Mouse (Mus musculus): Measurements from ENCODE around the gene Itga9.

Gene Itga9

GRCm38 (mm10) chr9:118728987-118729386 is 122.5 kb downstream of the Itga9 start:
- no peak for DNase-seq (ENCODE audit: low spot score)

GRCm38 (mm10) chr9:118730172-118730571 is 123.7 kb downstream of the Itga9 start:
- no peak for DNase-seq (ENCODE audit: low spot score)

- DNase-seq (ENCODE audit: low spot score): no peak
Observed at GRCm38 (mm10) chr9:118730871-118731390, 124.4 kb downstream of the Itga9 start.

- no peak for DNase-seq (ENCODE audit: low spot score)
Observed at GRCm38 (mm10) chr9:118731650-118732049, 125.2 kb downstream of the Itga9 start.

- no peak for DNase-seq (ENCODE audit: low spot score)
Observed at GRCm38 (mm10) chr9:118733601-118734000, 127.1 kb downstream of the Itga9 start.

GRCm38 (mm10) chr9:118737124-118737523 is 130.6 kb downstream of the Itga9 start:
- DNase-seq (ENCODE audit: low spot score): no peak

- DNase-seq (ENCODE audit: low spot score): no peak
Observed at GRCm38 (mm10) chr9:118737601-118738137, 131.2 kb downstream of the Itga9 start.

- DNase-seq (ENCODE audit: low spot score): no peak
Observed at GRCm38 (mm10) chr9:118738311-118738710, 131.8 kb downstream of the Itga9 start.

- no peak for DNase-seq (ENCODE audit: low spot score)
Observed at GRCm38 (mm10) chr9:118739071-118739470, 132.6 kb downstream of the Itga9 start.

GRCm38 (mm10) chr9:118739659-118740058 is 133.2 kb downstream of the Itga9 start:
- no peak for DNase-seq (ENCODE audit: low spot score)

- no peak for DNase-seq (ENCODE audit: low spot score)
Observed at GRCm38 (mm10) chr9:118741268-118741667, 134.8 kb downstream of the Itga9 start.

GRCm38 (mm10) chr9:118749335-118749949 is 143.0 kb downstream of the Itga9 start:
- no peak for DNase-seq (ENCODE audit: low spot score)

GRCm38 (mm10) chr9:118750828-118751227 is 144.3 kb downstream of the Itga9 start:
- DNase-seq (ENCODE audit: low spot score): no peak

GRCm38 (mm10) chr9:118752376-118752775 is 145.9 kb downstream of the Itga9 start:
- no peak for DNase-seq (ENCODE audit: low spot score)

- DNase-seq (ENCODE audit: low spot score): no peak
Observed at GRCm38 (mm10) chr9:118759462-118759861, 153.0 kb downstream of the Itga9 start.

GRCm38 (mm10) chr9:118761953-118762590 is 155.6 kb downstream of the Itga9 start:
- no peak for DNase-seq (ENCODE audit: low spot score)

- DNase-seq (ENCODE audit: low spot score): peak; percentile 63
Observed at GRCm38 (mm10) chr9:118762759-118763158, 156.3 kb downstream of the Itga9 start.

- DNase-seq (ENCODE audit: low spot score): no peak
Observed at GRCm38 (mm10) chr9:118763203-118763602, 156.7 kb downstream of the Itga9 start.

- no peak for DNase-seq (ENCODE audit: low spot score)
Observed at GRCm38 (mm10) chr9:118763646-118764045, 157.2 kb downstream of the Itga9 start.

GRCm38 (mm10) chr9:118765059-118765458 is 158.6 kb downstream of the Itga9 start:
- no peak for DNase-seq (ENCODE audit: low spot score)

GRCm38 (mm10) chr9:118767008-118767407 is 160.5 kb downstream of the Itga9 start:
- no peak for DNase-seq (ENCODE audit: low spot score)

- no peak for DNase-seq (ENCODE audit: low spot score)
Observed at GRCm38 (mm10) chr9:118768596-118768995, 162.1 kb downstream of the Itga9 start.

GRCm38 (mm10) chr9:118770366-118770765 is 163.9 kb downstream of the Itga9 start:
- DNase-seq (ENCODE audit: low spot score): no peak

Measured in left cerebral cortex, adult 11 months (tissue).